Mouse (Mus musculus) liver, embryonic 14.5 days (tissue): Measurements from ENCODE around the gene Arhgap11a.

Experiments
- CTCF ChIP-seq: IDR thresholded peaks from 2 replicates; pipeline ENCODE4 v1.5.1; 2016; ENCODE audit warnings: antibody characterized with exemption, low read depth, control low read depth
- EP300 ChIP-seq: IDR thresholded peaks from 2 replicates; pipeline ENCODE4 v1.6.1; 2016; ENCODE audit warnings: antibody characterized with exemption, low read depth

GRCm38 (mm10) chr2:113886061-113886460 lies 37.6 kb upstream of the Arhgap11a start:
- TF ChIP-seq CTCF, result no peak
- TF ChIP-seq EP300, result no peak
